Mouse (Mus musculus) thymus, adult 2 months (tissue): ENCODE measurements around the gene Gstk1.

Source experiments
- CTCF ChIP-seq: fragments of 200-500 bp; IDR thresholded peaks from 2 replicates; pipeline ENCODE4 v1.5.1; 2012; ENCODE audit warnings: mild to moderate bottlenecking, control low read depth, low read length, moderate library complexity, borderline replicate concordance; ENCODE audit not compliant: control insufficient read depth, poor library complexity, insufficient read depth; ENCODE audit errors: extremely low read depth
- POLR2A ChIP-seq: fragments of 200-500 bp; IDR thresholded peaks from 2 replicates; pipeline ENCODE4 v1.6.1; 2012; ENCODE audit warnings: mild to moderate bottlenecking, low read length, control low read depth, moderate library complexity; ENCODE audit not compliant: control insufficient read depth, poor library complexity, insufficient read depth; ENCODE audit errors: extremely low read depth

- TF ChIP-seq POLR2A (no peak), CTCF (no peak)
Measured at GRCm38 (mm10) chr6:42247981-42248380, 2.2 kb downstream of the Gstk1 start.
